Mouse (Mus musculus): ENCODE measurements around the gene H13.

H13 gene

GRCm38 (mm10) chr2:152700725-152701124, 31.5 kb downstream of the H13 start:
- no peak for DNase-seq (ENCODE audit: low read depth)

GRCm38 (mm10) chr2:152703596-152704255, 34.5 kb downstream of the H13 start:
- no peak for DNase-seq (ENCODE audit: low read depth)

- no peak for DNase-seq (ENCODE audit: low read depth)
These were observed 35.0 kb downstream of the H13 start for GRCm38 (mm10) chr2:152704256-152704605.

GRCm38 (mm10) chr2:152704811-152705370, 35.6 kb downstream of the H13 start:
- DNase-seq (ENCODE audit: low read depth): no peak

- DNase-seq (ENCODE audit: low read depth): no peak
These were observed 36.8 kb downstream of the H13 start for GRCm38 (mm10) chr2:152705993-152706571.

GRCm38 (mm10) chr2:152707186-152707585, 37.9 kb downstream of the H13 start:
- no peak for DNase-seq (ENCODE audit: low read depth)

GRCm38 (mm10) chr2:152707627-152708026, 38.4 kb downstream of the H13 start:
- no peak for DNase-seq (ENCODE audit: low read depth)

GRCm38 (mm10) chr2:152709066-152709465, 39.8 kb downstream of the H13 start:
- DNase-seq (ENCODE audit: low read depth): no peak

GRCm38 (mm10) chr2:152716241-152716772, 47.0 kb downstream of the H13 start:
- DNase-seq (ENCODE audit: low read depth): no peak

GRCm38 (mm10) chr2:152717652-152718051, 48.4 kb downstream of the H13 start:
- DNase-seq (ENCODE audit: low read depth): no peak

- DNase-seq (ENCODE audit: low read depth): no peak
These were observed 48.8 kb downstream of the H13 start for GRCm38 (mm10) chr2:152718076-152718475.

- no peak for DNase-seq (ENCODE audit: low read depth)
These were observed 54.5 kb downstream of the H13 start for GRCm38 (mm10) chr2:152723651-152724331.

- no peak for DNase-seq (ENCODE audit: low read depth)
These were observed 55.1 kb downstream of the H13 start for GRCm38 (mm10) chr2:152724332-152724723.

- no peak for DNase-seq (ENCODE audit: low read depth)
These were observed 56.0 kb downstream of the H13 start for GRCm38 (mm10) chr2:152725178-152725750.

GRCm38 (mm10) chr2:152726213-152726612, 57.0 kb downstream of the H13 start:
- DNase-seq (ENCODE audit: low read depth): no peak

- DNase-seq (ENCODE audit: low read depth): no peak
These were observed 57.6 kb downstream of the H13 start for GRCm38 (mm10) chr2:152726751-152727335.

- no peak for DNase-seq (ENCODE audit: low read depth)
These were observed 58.7 kb downstream of the H13 start for GRCm38 (mm10) chr2:152727795-152728510.

GRCm38 (mm10) chr2:152728594-152728993, 59.3 kb downstream of the H13 start:
- no peak for DNase-seq (ENCODE audit: low read depth)

- no peak for DNase-seq (ENCODE audit: low read depth)
These were observed 59.9 kb downstream of the H13 start for GRCm38 (mm10) chr2:152729013-152729635.

GRCm38 (mm10) chr2:152729636-152730020, 60.4 kb downstream of the H13 start:
- no peak for DNase-seq (ENCODE audit: low read depth)

- DNase-seq (ENCODE audit: low read depth): peak; percentile 39
These were observed 63.9 kb downstream of the H13 start for GRCm38 (mm10) chr2:152733201-152733600.

All from induced T-regulatory cell, adult 2 months (primary cell).